Mouse (Mus musculus): ENCODE data around the gene Gm42688. TPM values are rescaled to one million over a fixed set of nuclear protein-coding genes. Genes with fewer than 3 reads are reported as not detected.

The Gm42688 gene
- total RNA-seq, 2 experiments from 2014 or later, result 5.2 to 6.4 TPM

DNA sequence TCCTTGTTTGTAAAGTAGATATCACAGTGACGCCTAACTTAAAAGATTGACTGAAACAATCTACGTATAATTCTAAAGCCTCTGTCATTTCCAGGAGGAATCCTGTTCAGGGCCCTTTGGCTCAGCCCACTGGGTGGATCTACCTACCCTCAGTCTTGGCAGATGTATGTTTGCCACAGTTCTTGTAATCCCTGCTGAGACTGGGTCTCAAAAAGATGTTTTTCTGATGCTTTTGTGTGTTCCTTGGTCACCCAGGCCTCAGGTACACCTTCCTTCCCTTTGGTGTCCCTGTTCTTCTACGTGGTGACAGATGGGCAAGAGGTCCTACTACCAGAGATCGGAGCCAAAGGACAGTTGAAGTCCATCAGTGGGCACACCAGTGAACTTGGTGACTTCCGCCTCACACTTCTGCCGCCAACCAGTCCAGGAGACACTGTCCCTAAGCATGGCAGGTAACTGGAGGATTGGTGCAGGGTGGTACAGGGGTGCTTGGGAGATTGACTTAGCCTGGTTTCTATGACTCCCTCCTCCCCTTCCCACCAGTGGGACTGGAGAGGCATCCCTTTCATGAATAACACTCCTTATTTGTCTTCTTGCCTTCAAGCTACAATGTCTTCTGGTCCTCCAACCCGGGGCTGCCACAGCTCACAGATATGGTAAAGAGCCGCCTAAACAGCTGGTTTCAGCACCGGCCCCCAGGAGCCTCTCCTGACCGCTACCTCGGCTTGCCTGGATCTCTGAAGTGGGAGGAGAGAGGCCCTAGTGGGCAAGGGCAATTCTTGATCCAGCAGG, 15.2 kb downstream of the Gm42688 start:
- no peak for DNase-seq (ENCODE audit: low spot score in 2 of 2)

DNA sequence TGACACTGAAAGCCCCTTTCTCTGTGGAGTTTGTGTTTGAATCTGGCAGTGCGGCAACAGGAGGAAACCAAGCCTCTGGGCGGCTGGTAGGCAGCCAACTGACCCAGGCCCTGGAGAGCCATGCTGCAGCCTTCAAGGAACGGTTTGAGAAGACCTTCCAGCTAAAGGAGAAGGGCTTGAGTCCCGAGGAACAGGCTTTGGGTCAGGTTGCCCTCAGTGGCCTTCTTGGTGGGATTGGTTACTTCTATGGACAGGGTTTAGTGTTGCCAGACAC, 15.7 kb downstream of the Gm42688 start:
- no peak for DNase-seq (ENCODE audit: low spot score in 2 of 2)

DNA sequence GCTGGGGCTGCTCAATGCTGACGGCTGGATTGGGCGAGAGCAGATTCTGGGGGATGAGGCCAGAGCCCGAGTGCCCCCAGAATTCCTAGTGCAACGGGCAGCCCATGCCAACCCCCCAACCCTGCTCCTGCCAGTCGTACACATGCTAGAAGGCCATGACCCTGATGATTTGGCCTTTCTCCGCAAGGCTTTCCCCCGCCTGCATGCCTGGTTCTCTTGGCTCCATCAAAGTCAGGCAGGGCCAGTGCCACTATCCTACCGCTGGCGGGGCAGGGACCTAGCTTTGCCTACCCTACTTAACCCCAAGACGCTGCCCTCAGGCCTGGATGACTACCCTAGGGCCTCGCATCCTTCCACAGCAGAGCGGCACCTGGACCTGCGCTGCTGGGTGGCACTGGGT, 16.2 kb downstream of the Gm42688 start:
- DNase-seq (ENCODE audit: low spot score in 2 of 2), result no peak

DNA sequence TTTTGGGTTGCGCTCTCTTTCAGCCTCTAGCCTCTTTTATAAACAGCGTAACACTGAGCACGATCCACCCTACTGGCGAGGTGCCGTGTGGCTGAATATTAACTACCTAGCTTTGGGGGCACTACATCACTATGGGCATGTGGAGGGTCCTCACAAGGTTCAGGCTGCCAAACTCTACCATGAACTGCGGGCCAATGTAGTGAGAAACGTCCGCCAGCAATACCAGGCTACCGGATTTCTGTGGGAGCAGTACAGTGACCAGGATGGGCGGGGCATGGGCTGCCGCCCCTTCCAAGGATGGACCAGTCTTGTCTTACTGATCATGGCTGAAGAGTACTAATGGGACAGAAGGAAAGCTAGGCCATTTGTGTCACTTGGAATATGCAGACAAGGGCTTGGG, 17.0 kb downstream of the Gm42688 start:
- no peak for DNase-seq (ENCODE audit: low spot score in 2 of 2)

DNA sequence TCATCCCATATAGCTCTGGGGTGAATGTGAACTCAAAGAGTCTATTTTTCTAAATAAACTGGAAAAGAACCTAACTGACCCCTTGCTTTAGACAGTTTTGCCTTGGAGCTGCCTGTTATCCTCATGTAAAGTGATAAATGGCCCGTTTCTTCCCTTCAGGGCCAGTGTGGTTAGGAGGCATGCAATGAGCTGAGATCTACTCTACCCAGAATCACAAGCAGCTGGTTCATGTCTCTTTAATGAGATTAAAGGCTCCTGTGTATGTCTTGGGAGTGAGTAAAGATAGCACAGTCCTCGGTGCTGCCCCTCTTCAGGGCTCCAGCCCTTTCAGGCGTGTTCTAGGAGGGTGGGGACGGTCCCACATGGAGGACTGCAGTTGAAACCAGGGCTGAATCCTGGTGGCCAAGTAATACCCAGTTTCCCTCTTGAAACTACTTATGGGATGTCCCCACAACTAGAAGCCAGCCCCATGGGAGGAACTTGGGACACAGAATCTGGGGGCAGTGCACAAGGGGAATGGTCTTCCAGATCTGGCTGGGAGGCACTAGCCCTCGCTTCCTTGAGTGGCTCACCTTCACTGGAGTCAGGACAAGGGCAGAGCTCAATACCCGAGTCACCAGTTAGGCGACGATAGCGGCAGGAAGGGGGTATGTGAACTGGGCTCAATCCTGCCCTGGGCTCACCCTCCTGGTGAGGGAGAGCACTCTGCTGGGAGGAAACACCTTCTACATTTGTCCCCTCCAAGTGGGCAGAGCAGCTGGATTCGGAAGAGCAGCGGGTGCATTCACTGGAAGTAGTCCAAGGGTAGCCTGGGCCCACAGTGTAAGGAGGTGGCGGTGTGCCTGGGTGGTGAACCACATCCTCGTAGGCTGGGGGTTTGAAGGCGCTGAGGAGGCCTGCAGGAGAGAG, 17.7 kb downstream of the Gm42688 start:
- no peak for DNase-seq (ENCODE audit: low spot score in 2 of 2)

DNA sequence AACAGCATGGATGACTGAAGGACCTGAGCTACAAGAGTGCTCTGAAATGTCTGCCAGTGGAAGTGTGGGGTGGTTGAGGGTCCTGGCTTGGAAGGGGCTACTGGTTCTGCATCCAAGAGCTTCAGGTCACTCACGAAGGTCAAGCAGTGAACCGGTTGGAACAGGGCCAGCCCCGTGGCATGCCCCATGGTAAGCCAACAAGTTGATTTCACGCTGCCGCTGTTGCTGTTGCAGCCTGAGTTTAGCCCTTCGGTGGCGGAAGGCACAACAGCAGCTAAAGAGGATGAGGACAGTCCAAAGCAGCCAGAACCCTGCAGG, 18.3 kb downstream of the Gm42688 start:
- DNase-seq (ENCODE audit: low spot score in 2 of 2), result no peak

DNA sequence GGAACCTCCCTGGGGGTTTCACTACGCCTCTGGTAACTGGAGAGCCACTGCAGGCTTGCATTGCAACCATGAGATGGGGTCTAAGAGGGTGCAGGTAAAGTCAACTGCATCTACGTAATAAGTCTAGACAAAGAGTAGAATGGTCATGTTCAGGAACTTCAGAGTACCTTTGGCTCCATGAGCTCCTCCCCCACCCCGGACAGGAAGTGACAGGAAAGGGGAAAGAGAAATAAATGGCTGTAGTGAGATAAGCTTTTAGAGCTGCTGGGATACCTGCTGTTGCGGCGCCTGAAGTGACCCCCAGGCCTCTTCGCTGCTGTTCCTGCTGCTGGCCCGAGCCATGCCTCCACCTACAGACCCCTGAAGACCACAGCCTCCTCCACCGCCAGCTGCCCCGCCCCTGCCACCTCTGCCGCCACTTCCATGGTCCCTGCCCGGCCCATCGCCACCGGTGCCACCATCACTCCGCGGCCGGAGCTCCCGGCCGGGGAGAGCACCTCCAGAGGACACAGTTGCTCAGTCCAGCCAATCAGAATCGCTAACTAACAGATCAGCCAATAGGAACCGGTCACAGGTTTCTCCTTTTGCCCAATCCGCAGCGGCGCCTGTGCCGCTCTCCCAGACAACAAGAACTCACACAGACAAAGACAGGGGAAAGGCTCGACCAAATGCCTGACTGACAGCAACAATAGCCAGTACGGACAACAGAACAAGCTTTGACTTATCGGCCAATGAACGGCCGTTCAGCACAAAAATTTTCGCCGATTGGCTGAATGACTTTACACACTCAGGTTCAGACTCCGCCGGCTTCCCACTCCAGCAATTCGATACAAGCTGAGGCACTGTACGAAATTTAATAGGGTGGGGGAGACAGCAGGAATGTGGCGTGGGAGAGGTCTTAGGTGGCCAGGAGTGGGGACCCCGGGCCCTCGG, 19.8 kb downstream of the Gm42688 start, which contains the start of gene Wbp1:
Gene Wbp1 (minus strand): TSS at position 630 of the 933 bp plus-strand sequence.
- peak; percentile 95 to 99 for DNase-seq (ENCODE audit: low spot score in 2 of 2)

DNA sequence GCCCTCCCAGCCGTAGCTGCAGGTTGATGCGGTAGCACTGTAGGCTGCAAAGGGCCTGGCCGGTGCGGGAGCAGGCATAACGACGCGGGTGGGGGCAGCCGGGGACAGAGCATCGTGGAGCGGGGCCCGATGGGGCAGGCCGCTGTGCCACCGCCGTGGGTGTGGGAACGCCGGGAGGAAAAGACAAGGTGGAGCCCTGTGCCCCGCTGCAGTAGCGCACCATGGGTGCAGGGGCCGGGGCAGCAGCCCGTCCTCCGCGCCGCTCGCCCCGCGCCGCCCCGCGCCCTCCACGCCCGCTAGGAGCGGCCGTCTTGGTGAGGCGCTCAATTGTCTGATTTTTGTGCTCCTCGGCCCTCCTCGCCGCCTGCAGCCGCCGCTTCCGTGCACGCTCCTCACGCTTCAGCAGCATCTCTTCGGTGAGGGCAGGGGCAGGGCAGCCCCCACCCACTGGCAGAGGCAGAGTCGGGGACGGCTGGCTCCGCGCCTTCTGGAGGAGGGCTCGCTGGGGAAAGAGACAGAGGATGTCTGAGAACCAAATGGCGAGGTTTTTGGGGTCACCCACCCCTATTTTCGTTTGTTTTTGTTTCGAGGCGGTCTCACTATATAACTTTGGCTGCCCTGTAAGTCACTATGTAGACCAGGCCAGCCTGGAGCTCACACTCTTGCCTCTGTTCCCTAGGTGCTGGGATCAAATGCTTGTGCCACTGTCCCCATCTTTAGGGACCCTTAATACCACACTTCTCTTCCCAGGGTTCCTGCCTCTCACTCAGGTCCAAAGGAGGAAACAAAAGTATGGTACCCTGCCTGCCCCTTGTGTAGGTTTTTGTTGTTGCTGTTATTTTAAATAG, 20.7 kb downstream of the Gm42688 start:
- no peak for DNase-seq (ENCODE audit: low spot score in 2 of 2)

DNA sequence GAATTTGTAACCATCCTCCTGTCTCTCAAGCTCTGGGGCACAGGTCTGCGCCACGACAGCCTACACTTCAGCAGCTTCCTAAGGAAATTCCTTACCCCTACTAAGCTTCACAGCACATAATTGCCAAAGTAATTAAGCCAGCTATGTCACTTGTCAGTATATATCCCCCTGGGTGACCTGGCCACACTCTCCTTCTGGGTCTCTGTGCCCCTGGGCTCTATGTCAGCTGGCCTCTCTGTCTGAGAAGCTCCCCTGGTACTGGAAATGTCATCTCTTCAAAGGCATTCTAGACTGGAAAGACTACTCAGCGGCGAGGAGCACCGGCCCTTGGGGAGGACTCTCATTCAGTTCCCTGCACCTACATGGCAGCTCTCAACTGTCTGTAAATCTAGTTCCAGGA, 21.5 kb downstream of the Gm42688 start:
- DNase-seq (ENCODE audit: low spot score in 2 of 2), result no peak

DNA sequence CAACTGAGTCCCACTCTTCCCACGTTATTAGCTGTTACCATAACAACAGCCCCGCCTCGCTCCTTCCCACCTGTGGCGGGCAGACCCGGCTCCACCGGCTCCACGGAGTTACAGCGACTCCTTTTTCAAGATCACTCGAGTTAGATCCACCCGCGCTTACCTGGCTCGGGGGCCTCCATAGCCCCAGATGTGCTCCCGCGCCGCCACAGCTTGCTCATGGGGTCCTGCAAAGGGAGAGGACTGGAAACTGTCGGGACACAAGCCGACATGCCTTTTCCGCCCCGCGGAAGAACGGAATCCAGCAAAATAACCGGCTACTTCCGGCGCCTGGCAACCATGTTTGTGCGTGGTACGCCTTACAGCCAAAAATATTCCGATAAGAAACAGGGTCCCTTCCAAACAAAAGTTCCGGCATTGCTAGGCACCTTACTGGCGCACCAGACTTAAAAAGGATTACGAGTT, 23.5 kb downstream of the Gm42688 start:
- DNase-seq (ENCODE audit: low spot score in 2 of 2), result peak; percentile 93 to 95

DNA sequence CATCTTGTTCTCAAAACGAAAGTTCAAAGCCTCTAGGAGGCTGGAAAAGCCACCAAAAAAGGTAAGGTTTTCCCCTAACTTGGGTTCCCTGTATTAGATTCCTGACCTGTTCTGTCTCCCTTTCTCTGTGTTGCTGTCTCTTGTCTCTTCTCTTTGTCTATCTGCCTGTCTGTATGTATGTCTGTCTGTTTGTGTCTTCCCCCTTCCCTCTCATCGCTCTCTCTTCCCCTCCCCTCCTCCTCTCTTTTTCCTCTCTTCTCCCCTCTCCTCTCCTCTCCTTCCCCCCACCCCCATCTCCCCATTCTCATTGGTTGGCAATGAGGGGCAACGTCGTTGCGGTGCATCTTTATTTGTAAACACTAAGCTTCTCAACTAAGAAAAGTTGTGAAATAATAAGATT, 23.9 kb downstream of the Gm42688 start, which contains the start of gene Ino80b:
Gene Ino80b (minus strand): TSS at position 101 of the 400 bp plus-strand sequence.
- DNase-seq (ENCODE audit: low spot score in 2 of 2), result no peak

DNA sequence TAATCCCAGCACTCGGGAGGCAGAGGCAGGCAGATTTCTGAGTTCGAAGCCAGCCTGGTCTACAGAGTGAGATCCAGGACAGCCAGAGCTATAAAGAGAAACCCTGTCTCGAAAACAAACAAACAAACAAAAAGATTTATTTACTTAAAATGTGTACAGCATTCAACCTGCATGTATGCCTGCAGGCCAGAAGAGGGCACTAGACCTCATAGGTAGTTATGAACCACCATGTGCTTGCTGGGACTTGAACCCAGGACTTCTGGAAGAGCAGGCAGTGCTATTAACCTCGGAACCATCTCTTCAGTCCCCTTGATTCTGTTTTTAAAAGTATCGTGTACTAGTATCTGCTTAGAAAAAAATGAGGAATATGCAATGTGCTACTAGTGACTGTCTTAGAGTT, 26.0 kb downstream of the Gm42688 start:
- no peak for DNase-seq (ENCODE audit: low spot score in 2 of 2)

DNA sequence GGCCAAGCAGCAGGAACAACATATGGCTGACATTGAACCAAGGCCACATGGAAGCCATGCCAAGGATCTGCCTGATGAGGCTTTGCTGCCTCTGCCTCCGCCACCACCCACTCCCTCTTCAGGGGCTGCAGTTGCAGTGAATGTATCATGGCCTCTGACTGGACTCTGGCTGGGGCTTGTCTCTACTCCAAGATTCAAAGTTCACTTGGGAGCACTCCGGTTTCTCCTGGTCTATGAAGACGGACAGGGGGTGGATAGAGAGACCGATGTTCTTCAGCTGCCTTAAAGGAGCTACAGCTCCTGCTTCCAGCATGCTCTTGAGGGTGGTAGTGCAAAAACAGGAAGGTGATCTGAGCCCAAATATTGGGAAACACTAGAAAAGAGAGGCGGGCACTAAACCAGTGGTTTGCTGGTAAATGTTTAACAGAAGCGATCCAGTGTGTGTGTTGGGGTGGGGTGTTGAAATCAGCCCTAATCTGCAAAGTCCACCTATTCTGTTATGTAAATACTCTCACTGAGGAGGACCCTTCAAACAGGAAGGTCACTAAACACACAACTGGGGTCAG, 30.1 kb downstream of the Gm42688 start:
- DNase-seq (ENCODE audit: low spot score in 2 of 2), result no peak

DNA sequence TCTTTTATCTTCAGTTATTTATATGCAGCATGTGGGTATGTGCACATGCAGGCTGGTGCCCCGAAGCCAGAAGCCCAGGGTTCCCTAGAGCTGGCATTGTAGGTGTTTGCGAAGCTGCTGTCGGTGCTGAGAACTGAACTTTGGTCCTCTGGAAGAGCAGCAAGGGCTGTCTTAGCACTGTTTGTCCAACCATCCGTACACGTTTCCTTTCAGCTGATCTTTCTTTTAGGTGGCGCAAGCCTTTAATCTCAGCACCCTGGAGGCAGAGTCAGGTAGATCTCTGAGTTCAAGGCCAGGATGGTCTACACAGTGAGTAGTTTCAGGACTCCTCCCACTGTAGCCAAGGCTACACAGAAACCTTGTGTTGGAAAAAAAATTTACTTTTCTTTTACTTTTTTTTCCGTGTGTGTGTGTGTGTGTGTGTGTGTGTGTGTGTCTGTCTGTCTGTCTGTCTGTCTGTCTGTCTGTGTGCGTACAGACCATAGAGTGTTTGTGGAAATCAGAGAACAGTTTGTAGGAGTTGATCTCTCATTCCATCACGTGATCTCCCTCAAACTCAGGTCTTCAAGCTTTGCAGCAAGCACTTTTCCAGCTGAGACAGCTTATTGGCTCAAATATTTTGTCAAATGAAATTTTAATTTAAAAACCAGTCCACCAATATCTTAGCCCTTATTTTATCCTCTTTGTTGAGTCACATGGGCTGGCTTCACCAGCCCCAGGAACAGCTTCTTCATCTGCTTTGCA, 30.9 kb downstream of the Gm42688 start:
- DNase-seq (ENCODE audit: low spot score in 2 of 2), result no peak

DNA sequence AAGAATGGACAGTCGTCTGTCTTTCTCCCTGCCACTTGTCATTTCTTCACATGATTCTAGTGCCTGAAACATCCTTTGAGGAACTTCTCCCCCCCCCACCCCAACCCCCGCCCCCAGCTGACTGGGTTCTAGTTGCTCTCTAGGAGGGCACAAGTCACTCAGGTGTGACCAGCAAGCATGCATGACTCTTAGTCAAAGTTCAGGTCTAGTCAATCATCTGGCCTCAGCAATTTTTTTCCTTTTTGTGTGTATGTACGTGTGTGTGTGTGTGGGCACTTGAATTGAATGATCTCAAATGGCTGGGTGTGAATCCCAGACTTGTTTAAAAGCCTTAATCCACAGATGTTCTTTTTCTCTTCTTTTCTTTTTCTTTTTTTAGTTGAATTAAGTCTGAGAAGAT, 32.8 kb downstream of the Gm42688 start:
- no peak for DNase-seq (ENCODE audit: low spot score in 2 of 2)

DNA sequence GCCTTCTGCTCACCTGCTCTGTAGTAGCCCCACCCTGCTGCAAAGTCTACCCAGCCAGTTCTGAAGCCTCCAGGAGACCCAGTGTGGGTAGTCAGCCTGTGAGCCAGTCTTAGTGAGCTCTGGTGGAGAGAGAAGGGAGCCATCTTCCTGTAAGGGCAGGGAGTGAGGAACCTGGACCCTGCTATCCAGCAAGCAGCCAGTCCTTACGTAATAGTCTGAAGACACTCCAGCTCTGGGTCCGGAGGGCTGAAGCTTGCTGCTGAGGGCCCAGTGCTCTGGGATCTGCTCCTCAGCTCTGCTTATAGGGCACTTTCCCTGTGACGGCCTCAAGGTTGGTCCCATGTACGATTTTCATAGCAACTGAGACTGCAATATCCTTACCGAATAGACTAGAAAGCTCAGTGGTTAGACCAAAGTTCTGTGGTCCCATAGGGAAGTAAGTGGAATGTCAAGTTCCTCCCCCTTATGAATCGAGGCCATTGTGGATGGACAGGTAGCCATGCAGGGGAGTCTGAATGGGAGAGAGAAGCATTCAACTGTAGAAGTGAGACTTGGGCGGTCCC, 33.6 kb downstream of the Gm42688 start, which contains the start of gene Rtkn:
Gene Rtkn (plus strand): TSS at position 513 of the 563 bp plus-strand sequence.
- DNase-seq (ENCODE audit: low spot score in 2 of 2), result no peak

DNA sequence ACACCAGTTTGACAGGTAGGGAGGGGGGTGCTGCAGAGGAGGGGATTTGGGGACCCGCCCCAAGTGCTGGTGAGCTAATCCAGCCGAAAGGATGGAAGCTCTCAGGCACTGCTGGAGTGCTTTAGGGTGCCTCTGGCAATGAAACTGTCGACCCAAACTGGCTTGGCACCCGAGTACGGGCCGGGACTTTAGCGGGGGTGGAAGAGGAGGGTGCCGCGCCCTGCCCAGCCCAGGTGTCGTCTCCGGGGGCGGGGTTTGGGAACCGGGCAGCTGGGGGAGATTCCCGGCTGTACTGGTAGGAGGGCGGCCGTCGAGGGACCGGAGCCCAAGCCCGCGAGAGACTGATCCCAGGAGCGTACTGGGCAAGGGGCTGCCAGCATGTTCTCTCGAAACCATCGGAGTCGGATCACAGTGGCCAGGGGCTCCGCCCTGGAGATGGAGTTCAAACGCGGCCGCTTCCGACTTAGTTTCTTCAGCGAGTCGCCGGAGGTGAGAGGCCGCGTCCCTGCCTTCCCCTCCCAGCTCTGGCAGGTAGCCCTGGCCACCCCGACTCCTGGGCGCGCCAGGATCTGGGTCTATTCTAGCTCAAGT, 34.2 kb downstream of the Gm42688 start:
- no peak for DNase-seq (ENCODE audit: low spot score in 2 of 2)

DNA sequence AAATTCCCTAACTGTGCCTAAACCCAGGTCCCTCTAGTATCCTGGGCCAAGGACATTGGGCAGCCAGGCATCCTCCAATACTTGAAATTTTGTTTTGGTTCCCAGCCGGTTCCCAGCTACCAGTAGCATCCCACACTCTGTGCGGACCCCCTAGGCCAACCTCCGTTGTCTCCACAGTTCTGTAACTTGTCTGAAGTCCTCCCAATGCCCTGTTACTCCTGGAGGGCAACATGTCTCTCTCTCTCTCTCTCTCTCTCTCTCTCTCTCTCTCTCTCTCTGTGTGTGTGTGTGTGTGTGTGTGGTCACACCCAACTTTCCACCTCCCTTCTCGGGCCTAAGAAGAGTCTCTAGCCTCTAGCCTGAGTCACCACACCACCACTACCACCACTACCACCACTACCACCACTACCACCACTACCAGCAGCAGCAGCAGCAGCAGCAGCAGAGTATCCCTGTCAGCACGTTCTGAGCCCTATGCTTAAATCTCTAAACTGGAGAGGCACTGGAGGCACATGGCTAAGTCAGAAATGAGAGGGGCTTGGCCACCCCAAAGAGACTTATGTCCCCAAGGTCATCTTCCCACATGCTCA, 35.0 kb downstream of the Gm42688 start:
- DNase-seq (ENCODE audit: low spot score in 2 of 2), result no peak

Measured in layer of hippocampus, postnatal 14 days (tissue).